Mouse (Mus musculus) heart, postnatal 0 days (tissue): Measurements from ENCODE around the gene Mfap3l.

Experiments used
- CTCF ChIP-seq: IDR thresholded peaks from 2 replicates; pipeline ENCODE4 v1.5.1; 2016; ENCODE audit warnings: antibody characterized with exemption, control low read depth, low read depth
- EP300 ChIP-seq: IDR thresholded peaks from 2 replicates; pipeline ENCODE4 v1.6.1; 2016; ENCODE audit warnings: antibody characterized with exemption, low read depth

GRCm38 (mm10) chr8:60661191-60661590 lies 28.6 kb downstream of the Mfap3l start:
- TF ChIP-seq CTCF (no peak), EP300 (no peak)
